Mouse (Mus musculus) intestine, embryonic 16.5 days (tissue): Measurements from ENCODE around the gene Atf2. TPM values are rescaled to one million over a fixed set of nuclear protein-coding genes. Genes with fewer than 3 reads are reported as not detected.

Source experiments
- ATAC-seq: fragments of 200-750 bp; cut with Nextera tagmentation; 2 replicates; pipeline ENCODE4 v1.8.0; 2017; ENCODE audit warnings: moderate TSS enrichment, moderate library complexity
- H3K27ac ChIP-seq: fragments of 300-500 bp; sonication (generic); 2 replicates; pipeline ENCODE4 v1.5.1; 2014; ENCODE audit warnings: mild to moderate bottlenecking, low read length
- H3K27me3 ChIP-seq: fragments of 300-500 bp; sonication (generic); replicated peaks from 2 replicates; pipeline ENCODE4 v1.6.1; 2014; ENCODE audit warnings: low read length, control low read depth, mixed read lengths; ENCODE audit not compliant: control insufficient read depth, insufficient read depth
- H3K36me3 ChIP-seq: fragments of 300-500 bp; sonication (generic); 2 replicates; pipeline ENCODE4 v1.6.1; 2014; ENCODE audit warnings: low read length, control low read depth; ENCODE audit not compliant: control insufficient read depth, insufficient read depth
- H3K4me1 ChIP-seq: fragments of 300-500 bp; sonication (generic); 2 replicates; pipeline ENCODE4 v1.6.1; 2014; ENCODE audit warnings: low read length, control low read depth, mixed read lengths; ENCODE audit not compliant: control insufficient read depth, insufficient read depth
- H3K4me2 ChIP-seq: fragments of 300-500 bp; sonication (generic); 2 replicates; pipeline ENCODE4 v1.6.1; 2014; ENCODE audit warnings: low read depth, low read length, control low read depth
- H3K4me3 ChIP-seq: fragments of 300-500 bp; sonication (generic); 2 replicates; pipeline ENCODE4 v1.5.1; 2014; ENCODE audit warnings: mild to moderate bottlenecking, low read length
- H3K9ac ChIP-seq: fragments of 300-500 bp; sonication (generic); 2 replicates; pipeline ENCODE4 v1.6.1; 2014; ENCODE audit warnings: low read depth, low read length
- H3K9me3 ChIP-seq: fragments of 300-500 bp; sonication (generic); 2 replicates; pipeline ENCODE4 v1.6.1; 2016; ENCODE audit warnings: low read length, control low read depth; ENCODE audit not compliant: control insufficient read depth
- WGBS: fragments of 180-500 bp; shearing (Covaris S2); extraction: QIAGEN DNeasy Blood & Tissue Kit; methylation state at CpG from one replicate; pipeline ENCODE4 v1.1.7; 2014; 5-methylcytosine and 5-hydroxymethylcytosine counted together
- polyA plus RNA-seq: library from polyadenylated mRNA; unstranded; fragments of >200 nt; fragmentation: Nextera tagmentation; extraction: Ambion mirVana; gene quantifications from 2 replicates; pipeline ENCODE4 v1.2.1, GENCODE M21; 2015

Gene Atf2
- polyA plus RNA-seq, 1 experiment from 2014 or later, result 48.8 TPM

- Histone ChIP-seq H3K4me1 (0 out of 2 replicates have a peak, but pooled peaks cover 4% of the 10 kb centered on the region), H3K4me3 (no peak overlapping the region), H3K9me3 (no peaks in the 10 kb centered on the region), H3K9ac (no peak overlapping the region), H3K4me2 (no peak overlapping the region), H3K27me3 (0 out of 2 replicates have a peak, but pooled peaks cover 6% of the 10 kb centered on the region), H3K36me3 (no peaks in the 10 kb centered on the region), H3K27ac (no peak overlapping the region)
- ATAC-seq, result no peak
- 29% methylated on average over 1 of the region's 1 CpGs for WGBS
These were observed 119.5 kb downstream of the Atf2 start for GRCm38 (mm10) chr2:73772945-73773344.

- ATAC-seq, result no peak
- H3K27ac ChIP-seq, result no peak overlapping the region
- no peak overlapping the region for H3K4me2 ChIP-seq
- H3K9ac ChIP-seq, result no peak overlapping the region
- H3K9me3 ChIP-seq, result no peaks in the 10 kb centered on the region
- no peaks in the 10 kb centered on the region for H3K36me3 ChIP-seq
- 76% methylated on average over 4 of the region's 4 CpGs for WGBS
- H3K4me1 ChIP-seq, result no peaks in the 10 kb centered on the region
- no peaks in the 10 kb centered on the region for H3K27me3 ChIP-seq
- H3K4me3 ChIP-seq, result no peak overlapping the region
These were observed 123.8 kb downstream of the Atf2 start for GRCm38 (mm10) chr2:73768669-73769068.

Other genes starting within 250 kb of the Atf2 start
- 11.3 and 12.5 TPM in 2 replicates for gene Chn1, start 117.3 kb downstream of the Atf2 start, polyA plus RNA-seq
- 1,875 and 1,947 TPM in 2 replicates for gene Atp5g3, start 18.7 kb upstream of the Atf2 start, polyA plus RNA-seq